Mouse (Mus musculus): Measurements from ENCODE around the gene Abca3.
A peak's percentile ranks its signal among the peaks of the same experiment; 100 is the strongest.
"Not testable (repeated sequence)": the region's sequence is repeated elsewhere in the genome, so short reads cannot be mapped to it uniquely, and the experiment has no call there.

Abca3 gene

GRCm38 (mm10) chr17:24442632-24443155 lies 90.9 kb downstream of the Abca3 start, which contains the start of gene Dnase1l2:
Dnase1l2 (minus strand) TSS chr17:24443105.
- DNase-seq = no peak

- peak; percentile 47 for DNase-seq
Measured at GRCm38 (mm10) chr17:24443409-24443808, 91.7 kb downstream of the Abca3 start.

- DNase-seq = no peak
Measured at GRCm38 (mm10) chr17:24446590-24446989, 94.8 kb downstream of the Abca3 start.

DNA sequence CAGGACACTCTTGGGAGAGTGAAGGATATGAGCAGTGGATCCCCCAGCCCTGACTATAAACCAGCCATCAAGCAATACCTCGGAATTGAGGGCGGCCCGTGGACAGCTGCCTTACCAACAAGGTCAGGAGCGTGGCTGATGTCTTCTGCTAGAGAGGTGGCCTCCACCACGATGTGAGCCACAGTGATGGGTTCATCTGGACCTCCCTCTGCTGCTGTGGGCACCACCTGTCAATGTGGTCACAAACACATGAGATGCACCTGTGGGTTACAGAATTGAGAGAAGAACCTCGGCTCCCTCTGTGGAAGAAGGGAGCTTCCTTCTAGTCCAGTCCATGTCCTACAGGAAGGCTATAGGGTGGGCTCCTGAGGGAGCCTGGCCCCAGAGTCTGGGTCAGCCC lies 97.8 kb downstream of the Abca3 start:
- DNase-seq = no peak

GRCm38 (mm10) chr17:24451220-24451619 lies 99.5 kb downstream of the Abca3 start:
- DNase-seq = no peak

- DNase-seq = no peak
Measured at GRCm38 (mm10) chr17:24453372-24453771, 101.6 kb downstream of the Abca3 start.

- no peak for DNase-seq
Measured at GRCm38 (mm10) chr17:24454218-24454755, 102.5 kb downstream of the Abca3 start.

DNA sequence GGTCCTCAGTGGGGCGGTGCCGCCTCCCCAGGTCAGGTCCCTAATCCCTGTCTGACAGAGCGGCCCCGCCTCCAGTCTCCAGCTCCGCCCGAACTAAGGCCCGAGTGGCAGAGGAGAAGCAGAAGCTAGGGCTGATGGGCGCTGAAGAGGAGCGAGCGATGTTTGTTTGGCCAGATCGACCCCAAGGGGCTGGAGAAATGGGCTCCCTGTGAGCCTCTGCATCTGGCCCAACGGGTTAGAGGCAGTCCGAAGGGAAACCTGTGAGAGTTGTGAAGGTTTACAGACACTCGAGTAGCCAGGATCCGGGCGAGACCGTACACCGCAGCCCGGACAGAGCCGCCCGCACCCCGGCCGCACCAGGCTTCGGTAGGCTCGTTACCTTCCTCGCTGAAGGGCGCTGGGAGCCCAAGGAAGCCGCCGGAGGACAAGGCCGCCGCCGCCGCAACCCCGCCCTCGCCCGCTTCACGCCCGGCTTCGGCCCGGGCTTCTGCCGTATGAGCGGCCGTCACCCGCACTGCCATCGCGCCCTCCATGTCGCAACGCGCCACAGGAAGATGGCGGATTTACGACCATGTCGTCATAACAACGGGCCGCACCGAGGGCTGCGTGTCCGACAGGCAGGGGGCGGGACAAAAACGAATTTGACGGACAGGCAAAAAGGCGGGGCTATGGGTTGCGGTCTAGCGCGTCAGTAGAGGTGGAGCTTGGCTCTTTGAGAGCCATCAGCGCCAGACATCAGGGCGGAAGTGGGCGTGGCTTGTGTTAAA lies 103.2 kb downstream of the Abca3 start:
- DNase-seq = peak; percentile 100

GRCm38 (mm10) chr17:24455523-24456206 lies 103.9 kb downstream of the Abca3 start:
- DNase-seq = not testable (repeated sequence)
